Mouse (Mus musculus) neural tube, embryonic 11.5 days (tissue): Measurements from ENCODE around the gene Elp4. TPM values are rescaled to one million over a fixed set of nuclear protein-coding genes. Genes with fewer than 3 reads are reported as not detected.
A peak's percentile ranks its signal among the peaks of the same experiment; 100 is the strongest.

ENCODE experiments used
- ATAC-seq: fragments of 200-750 bp; cut with Nextera tagmentation; 2 replicates; pipeline ENCODE4 v1.8.0; 2017; ENCODE audit warnings: moderate number of reproducible peaks, mild to moderate bottlenecking, moderate TSS enrichment, moderate library complexity; ENCODE audit not compliant: insufficient read depth, low FRiP score, low TSS enrichment
- DNase-seq: peaks from one replicate; pipeline ENCODE4 v3.0.0-alpha.2; 2015; ENCODE audit warnings: low spot score
- H3K27ac ChIP-seq: fragments of 300-500 bp; sonication (generic); 2 replicates; pipeline ENCODE4 v1.5.1; 2014; ENCODE audit warnings: low read depth, mild to moderate bottlenecking, low read length
- H3K27me3 ChIP-seq: fragments of 300-500 bp; sonication (generic); 2 replicates; pipeline ENCODE4 v1.6.1; 2014; ENCODE audit warnings: mild to moderate bottlenecking, low read length, mixed read lengths; ENCODE audit not compliant: control insufficient read depth, insufficient read depth
- H3K36me3 ChIP-seq: fragments of 300-500 bp; sonication (generic); 2 replicates; pipeline ENCODE4 v1.6.1; 2014; ENCODE audit warnings: mild to moderate bottlenecking, low read length, moderate library complexity, mixed read lengths; ENCODE audit not compliant: control insufficient read depth, insufficient read depth
- H3K4me1 ChIP-seq: fragments of 300-500 bp; sonication (generic); 2 replicates; pipeline ENCODE4 v1.6.1; 2014; ENCODE audit warnings: low read length, mixed read lengths; ENCODE audit not compliant: control insufficient read depth, insufficient read depth
- H3K4me2 ChIP-seq: fragments of 300-500 bp; sonication (generic); 2 replicates; pipeline ENCODE4 v1.6.1; 2014; ENCODE audit warnings: low read depth, mild to moderate bottlenecking, moderate library complexity
- H3K4me3 ChIP-seq: fragments of 300-500 bp; sonication (generic); 2 replicates; pipeline ENCODE4 v1.5.1; 2014; ENCODE audit warnings: low read depth, low read length
- H3K9ac ChIP-seq: fragments of 300-500 bp; sonication (generic); 2 replicates; pipeline ENCODE4 v1.6.1; 2014; ENCODE audit warnings: mild to moderate bottlenecking, low read length
- H3K9me3 ChIP-seq: fragments of 300-500 bp; sonication (generic); 2 replicates; pipeline ENCODE4 v1.6.1; 2016; ENCODE audit warnings: low read length; ENCODE audit not compliant: control insufficient read depth
- WGBS: fragments of 180-500 bp; shearing (Covaris S2); extraction: QIAGEN DNeasy Blood & Tissue Kit; methylation state at CpG from one replicate; pipeline ENCODE4 v1.1.7; 2014; 5-methylcytosine and 5-hydroxymethylcytosine counted together
- polyA plus RNA-seq: library from polyadenylated mRNA; unstranded; fragments of >200 nt; fragmentation: Nextera tagmentation; extraction: Ambion mirVana; gene quantifications from 2 replicates; pipeline ENCODE4 v1.2.1, GENCODE M21; 2014

Gene Elp4
- 52.7 and 53.2 TPM in 2 replicates for polyA plus RNA-seq

- Histone ChIP-seq H3K4me3 (peak within 1 kb of the TSS; percentile 64), H3K4me1 (no peaks in the 10 kb centered on the region), H3K4me2 (peak within 1 kb of the TSS; percentile 82), H3K27ac (no peak within 1 kb of the TSS), H3K9ac (peak within 1 kb of the TSS; percentile 72), H3K36me3 (no peaks in the 10 kb centered on the region), H3K27me3 (no peaks in the 10 kb centered on the region), H3K9me3 (no peaks in the 10 kb centered on the region)
- under 1% methylated on average over 39 of the region's 39 CpGs for WGBS
- DNase-seq (peak; percentile 97), ATAC-seq (peak; percentile 99)
These were observed at the start of gene Elp4, which contains the start of gene Immp1l for GRCm38 (mm10) chr2:105903896-105904756. Gene Elp4 (minus strand): TSS chr2:105904564. Gene Immp1l (plus strand): TSS chr2:105904638.

GRCm38 (mm10) chr2:105953862-105954261 lies 49.5 kb upstream of the Elp4 start:
- Histone ChIP-seq H3K27ac (no peak overlapping the region), H3K27me3 (no peaks in the 10 kb centered on the region), H3K4me2 (no peak overlapping the region), H3K4me3 (no peak overlapping the region), H3K36me3 (no peaks in the 10 kb centered on the region), H3K9ac (no peak overlapping the region), H3K4me1 (no peaks in the 10 kb centered on the region), H3K9me3 (no peaks in the 10 kb centered on the region)
- 93% methylated on average over 4 of the region's 4 CpGs for WGBS
- DNase-seq (no peak), ATAC-seq (no peak)

GRCm38 (mm10) chr2:105951350-105951940 lies 47.1 kb upstream of the Elp4 start:
- Histone ChIP-seq H3K4me1 (no peaks in the 10 kb centered on the region), H3K9ac (no peak overlapping the region), H3K27me3 (no peaks in the 10 kb centered on the region), H3K27ac (no peak overlapping the region), H3K4me3 (no peak overlapping the region), H3K9me3 (no peaks in the 10 kb centered on the region), H3K36me3 (no peaks in the 10 kb centered on the region), H3K4me2 (no peak overlapping the region)
- 92% methylated on average over 1 of the region's 1 CpGs for WGBS
- ATAC-seq (no peak), DNase-seq (no peak)

GRCm38 (mm10) chr2:105950131-105950530 lies 45.8 kb upstream of the Elp4 start:
- no peak overlapping the region for H3K4me2 ChIP-seq
- H3K4me3 ChIP-seq = no peak overlapping the region
- H3K27me3 ChIP-seq = no peaks in the 10 kb centered on the region
- no peaks in the 10 kb centered on the region for H3K36me3 ChIP-seq
- H3K9ac ChIP-seq = no peak overlapping the region
- ATAC-seq = no peak
- 93% methylated on average over 2 of the region's 2 CpGs for WGBS
- no peaks in the 10 kb centered on the region for H3K9me3 ChIP-seq
- no peak for DNase-seq
- H3K27ac ChIP-seq = no peak overlapping the region
- H3K4me1 ChIP-seq = no peaks in the 10 kb centered on the region

GRCm38 (mm10) chr2:105917623-105918346 lies 13.4 kb upstream of the Elp4 start:
- Histone ChIP-seq H3K36me3 (no peaks in the 10 kb centered on the region), H3K4me3 (no peak overlapping the region), H3K27me3 (no peaks in the 10 kb centered on the region), H3K9me3 (no peaks in the 10 kb centered on the region), H3K9ac (no peak overlapping the region), H3K4me1 (no peaks in the 10 kb centered on the region), H3K4me2 (no peak overlapping the region), H3K27ac (no peak overlapping the region)
- ATAC-seq (no peak), DNase-seq (no peak)
- WGBS = 80% methylated on average over 5 of the region's 5 CpGs

GRCm38 (mm10) chr2:105916671-105917070 lies 12.3 kb upstream of the Elp4 start:
- H3K27ac ChIP-seq = no peak overlapping the region
- no peak overlapping the region for H3K9ac ChIP-seq
- DNase-seq = no peak
- H3K27me3 ChIP-seq = no peaks in the 10 kb centered on the region
- no peaks in the 10 kb centered on the region for H3K4me1 ChIP-seq
- H3K9me3 ChIP-seq = no peaks in the 10 kb centered on the region
- H3K4me2 ChIP-seq = no peak overlapping the region
- 100% methylated on average over 1 of the region's 1 CpGs for WGBS
- ATAC-seq = no peak
- no peaks in the 10 kb centered on the region for H3K36me3 ChIP-seq
- H3K4me3 ChIP-seq = no peak overlapping the region

- H3K36me3 ChIP-seq = no peaks in the 10 kb centered on the region
- H3K9ac ChIP-seq = no peak overlapping the region
- no peak overlapping the region for H3K4me3 ChIP-seq
- WGBS = 87% methylated on average over 6 of the region's 6 CpGs
- no peak overlapping the region for H3K4me2 ChIP-seq
- DNase-seq (no peak), ATAC-seq (no peak)
- no peaks in the 10 kb centered on the region for H3K27me3 ChIP-seq
- no peak overlapping the region for H3K27ac ChIP-seq
- H3K4me1 ChIP-seq = no peaks in the 10 kb centered on the region
- no peaks in the 10 kb centered on the region for H3K9me3 ChIP-seq
These were observed 9.4 kb upstream of the Elp4 start for GRCm38 (mm10) chr2:105913655-105914366.

- WGBS = 86% methylated on average over 3 of the region's 3 CpGs
- H3K4me2 ChIP-seq = no peak overlapping the region
- H3K4me3 ChIP-seq = no peak overlapping the region
- H3K27ac ChIP-seq = no peak overlapping the region
- no peaks in the 10 kb centered on the region for H3K4me1 ChIP-seq
- H3K9ac ChIP-seq = no peak overlapping the region
- no peak for ATAC-seq
- DNase-seq = no peak
- no peaks in the 10 kb centered on the region for H3K27me3 ChIP-seq
- no peaks in the 10 kb centered on the region for H3K36me3 ChIP-seq
- no peaks in the 10 kb centered on the region for H3K9me3 ChIP-seq
These were observed 6.2 kb upstream of the Elp4 start for GRCm38 (mm10) chr2:105910611-105911010.
